Mouse (Mus musculus): ENCODE measurements around the gene Ccdc159. TPM values are rescaled to one million over a fixed set of nuclear protein-coding genes. Genes with fewer than 3 reads are reported as not detected.

Gene Ccdc159
- total RNA-seq (2021) = 1 to 10 TPM; 1.8 to 2.8 TPM

DNA sequence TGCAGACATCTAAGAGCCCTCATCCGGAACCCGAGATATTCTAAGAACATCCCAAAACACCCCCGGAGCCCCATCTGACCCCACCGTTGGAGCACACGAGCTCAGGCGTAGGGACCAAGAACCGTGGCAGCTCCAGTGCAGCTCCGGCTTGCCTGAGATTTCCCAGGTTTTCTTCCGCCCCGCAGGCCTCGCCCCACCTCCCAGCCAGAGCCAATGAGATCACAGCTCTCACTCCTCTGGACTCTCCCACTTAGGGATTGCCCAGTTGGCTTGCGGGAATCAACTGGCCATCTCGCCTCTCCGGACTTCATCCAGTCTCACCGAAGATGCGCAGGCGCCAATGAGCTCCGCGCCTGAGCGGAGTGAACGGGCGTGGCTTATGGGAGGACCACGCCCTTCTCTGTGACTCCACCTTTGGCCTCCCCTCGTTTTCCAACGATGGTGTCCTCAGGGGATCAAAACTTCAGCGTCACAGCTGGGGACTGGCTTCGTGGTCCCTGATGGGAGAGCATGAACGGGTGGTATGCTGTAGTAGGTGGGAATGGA lies at the start of gene Ccdc159, which contains the start of gene Tmem205:
Gene Ccdc159, plus strand, starts transcription at position 264 of the 546 bp plus-strand sequence.
Gene Tmem205, minus strand, starts transcription at position 349 of the 546 bp plus-strand sequence.
- intact Hi-C loops (cut with DNase I) = no loop called here
- DNase-seq (ENCODE audit: low spot score) = peak; percentile 94

DNA sequence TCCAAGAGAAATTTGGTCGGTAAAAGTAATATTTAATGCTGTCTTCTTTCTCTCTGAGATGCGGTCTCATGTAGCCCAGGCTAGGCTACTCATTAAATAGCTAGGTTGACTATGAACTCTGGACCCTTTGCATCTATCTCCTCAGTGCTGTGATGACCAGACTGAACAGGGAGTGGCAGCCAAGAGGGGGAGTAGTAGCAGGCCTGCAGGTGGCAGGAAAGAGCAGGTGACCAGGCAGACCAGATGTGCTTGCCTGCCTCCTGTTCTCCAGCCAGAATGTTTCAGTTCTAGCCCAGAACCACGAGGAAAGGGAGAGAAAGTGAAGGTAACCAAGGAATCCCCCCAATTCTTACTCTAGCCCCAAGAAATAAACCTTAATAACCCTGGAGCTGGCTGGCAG lies 38.0 kb upstream of the Ccdc159 start:
- no peak for DNase-seq (ENCODE audit: low spot score)
- intact Hi-C loops (cut with DNase I) = no loop called here

DNA sequence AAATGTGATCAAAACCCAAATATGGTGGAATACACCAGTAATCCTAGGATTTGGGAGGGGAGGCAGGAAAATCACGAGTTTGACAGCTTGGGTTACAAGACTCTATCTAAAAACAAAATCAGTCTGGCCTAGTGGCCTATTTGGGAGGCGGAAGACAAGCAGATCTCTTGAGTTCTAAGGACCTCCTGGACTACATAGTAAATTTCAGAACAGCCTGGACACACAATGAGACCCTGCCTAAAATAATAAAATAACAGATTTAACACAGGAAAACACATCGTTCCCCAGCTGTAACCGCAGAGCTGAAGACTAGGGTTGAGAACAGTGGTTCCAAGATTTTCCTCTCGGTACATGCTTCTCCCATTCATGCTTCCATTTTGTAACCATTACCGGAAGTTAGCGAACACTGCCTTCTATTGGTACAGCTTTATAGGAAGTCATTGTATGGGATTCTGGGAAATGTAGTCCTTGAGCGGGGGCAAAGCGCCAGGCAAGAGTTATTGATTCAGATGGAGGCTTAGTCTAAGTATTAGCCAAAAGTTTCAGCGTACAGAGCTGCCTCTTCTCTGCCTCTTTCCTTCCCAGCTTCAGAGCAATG lies 25.9 kb upstream of the Ccdc159 start:
- DNase-seq (ENCODE audit: low spot score) = no peak
- intact Hi-C loops (cut with DNase I) = no loop called here

DNA sequence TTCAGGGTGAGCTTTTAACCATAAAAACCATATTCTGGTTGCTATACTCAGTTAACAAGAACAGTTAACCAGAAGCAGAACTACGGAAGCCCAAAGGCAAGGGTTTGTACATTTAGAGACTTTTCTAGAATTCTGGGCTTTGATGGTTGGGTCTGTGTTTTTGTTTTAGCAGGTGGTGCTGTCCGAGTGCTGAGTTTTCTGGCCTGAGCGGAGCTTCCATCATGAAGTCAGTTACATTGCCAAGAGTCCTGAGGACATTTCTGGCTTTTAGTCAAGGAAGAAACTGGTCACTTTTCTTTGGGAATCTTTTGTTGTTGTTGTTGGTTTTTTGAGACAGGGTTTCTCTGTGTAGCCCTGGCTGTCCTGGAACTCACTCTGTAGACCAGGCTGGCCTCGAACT lies 23.2 kb upstream of the Ccdc159 start:
- no peak for DNase-seq (ENCODE audit: low spot score)
- intact Hi-C loops (cut with DNase I) = no loop called here

DNA sequence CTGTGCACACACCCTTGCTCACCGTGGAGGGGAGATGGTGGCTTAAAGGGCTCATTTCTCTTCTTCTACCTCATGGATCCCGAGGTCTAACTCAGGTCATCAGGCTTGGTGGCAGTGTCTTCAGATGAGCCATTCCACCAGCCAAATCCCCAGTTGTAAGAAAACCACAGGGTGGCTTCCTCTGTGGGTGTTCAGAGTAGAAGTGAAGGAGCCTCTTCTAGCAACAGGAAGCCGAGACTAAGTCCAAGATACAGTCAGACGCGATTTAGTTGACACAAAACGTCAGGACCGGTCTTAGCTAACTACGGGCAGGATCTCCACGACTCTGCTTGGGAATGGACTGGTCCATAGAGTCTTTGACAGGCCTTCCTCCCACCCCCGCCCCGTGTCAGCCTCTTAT lies 19.1 kb upstream of the Ccdc159 start:
- intact Hi-C loops (cut with DNase I) = no loop called here
- no peak for DNase-seq (ENCODE audit: low spot score)

DNA sequence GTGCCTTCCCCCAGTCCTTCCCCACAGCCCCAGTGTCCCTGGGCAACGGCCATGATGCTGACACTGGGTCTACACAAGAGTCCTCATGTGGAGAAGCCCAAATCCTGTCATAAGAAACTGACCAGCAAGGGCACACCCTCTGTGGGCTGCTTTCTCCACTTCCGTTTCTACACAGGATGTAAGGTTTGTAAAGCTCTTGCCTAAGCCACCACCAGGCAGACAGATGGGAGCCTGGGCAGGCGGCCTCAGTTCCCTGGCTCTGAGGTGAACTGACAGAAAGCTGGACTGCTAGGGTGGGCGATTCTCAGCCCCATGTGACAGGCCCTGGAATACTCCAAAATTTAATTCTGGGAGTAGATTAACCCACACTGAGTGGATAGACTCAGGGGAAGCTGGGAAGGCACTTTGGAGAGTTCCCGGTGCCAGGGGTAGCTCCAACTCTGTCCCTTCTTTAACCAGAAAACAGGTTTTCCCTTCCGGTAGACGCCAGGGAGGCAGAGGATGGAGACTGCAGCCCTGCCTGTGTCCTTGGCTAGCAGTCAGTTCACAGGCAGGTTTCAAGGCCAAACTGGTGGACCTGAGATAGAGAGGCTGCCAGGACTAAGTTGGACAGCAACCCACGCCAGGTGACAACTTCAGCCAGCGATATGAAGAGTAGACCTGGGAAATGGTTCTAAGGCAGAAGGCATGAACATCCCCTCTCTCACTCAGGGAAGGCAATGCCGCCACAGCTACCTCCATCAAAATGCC lies 17.6 kb upstream of the Ccdc159 start:
- intact Hi-C loops (cut with DNase I) = no loop called here
- no peak for DNase-seq (ENCODE audit: low spot score)

DNA sequence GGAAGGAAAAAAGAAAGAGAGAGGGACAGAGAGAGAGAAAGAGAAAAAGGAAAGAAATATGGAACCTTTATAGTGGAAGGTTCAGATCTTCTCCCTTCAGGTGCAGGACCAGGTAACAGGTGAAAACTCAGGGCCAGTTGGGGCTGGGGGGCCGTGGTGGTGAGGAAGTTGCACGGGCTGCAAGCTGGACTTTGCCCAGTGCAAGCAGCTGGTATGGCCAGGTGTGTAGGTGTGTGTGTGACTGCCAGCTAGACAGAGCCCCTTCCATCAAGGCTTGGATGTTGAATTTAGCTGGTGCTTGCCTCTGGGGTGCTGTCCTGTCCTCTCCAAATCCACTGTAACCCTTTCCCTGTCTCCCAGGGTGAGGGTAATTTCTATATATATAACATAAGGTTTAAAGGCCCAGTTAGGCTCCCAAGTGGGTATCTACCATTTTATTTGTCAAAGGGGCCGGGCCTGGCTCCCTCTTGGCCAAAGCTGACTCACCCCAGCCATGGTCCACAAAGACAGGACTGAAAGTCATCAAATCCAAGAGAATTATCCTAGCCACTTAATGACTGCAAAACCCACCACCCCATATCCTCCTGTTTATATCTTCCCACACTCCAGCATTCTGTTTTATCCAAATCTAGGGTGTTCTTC lies 10.3 kb upstream of the Ccdc159 start:
- DNase-seq (ENCODE audit: low spot score) = no peak
- intact Hi-C loops (cut with DNase I) = no loop called here

DNA sequence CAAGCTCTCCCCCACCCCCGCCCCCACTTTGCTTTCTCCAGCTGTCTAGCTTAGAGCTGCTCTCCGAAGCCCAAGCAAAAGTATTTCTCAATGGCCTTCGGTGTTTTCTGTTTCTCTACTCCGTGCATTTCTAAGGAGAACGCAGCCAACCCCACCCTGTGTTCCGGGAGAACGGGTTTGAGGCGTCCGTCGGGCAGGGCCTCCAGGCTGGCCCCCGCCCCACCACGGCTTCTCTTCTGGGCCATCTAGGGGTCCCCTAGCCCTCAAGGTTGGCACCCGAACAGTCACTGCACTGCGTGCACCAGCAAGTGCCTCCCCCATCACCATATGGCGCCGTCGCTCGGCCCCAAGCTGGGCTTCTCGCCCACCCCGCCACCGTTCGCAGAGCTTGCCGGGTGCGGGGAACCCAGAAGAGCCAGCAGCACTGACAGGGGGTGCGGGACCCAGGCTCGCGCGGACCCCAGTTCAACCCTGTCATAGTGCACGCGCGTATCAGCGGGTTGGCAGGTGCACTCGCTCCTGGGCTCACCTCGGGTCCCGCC lies 9.7 kb upstream of the Ccdc159 start:
- intact Hi-C loops (cut with DNase I) = no loop called here
- DNase-seq (ENCODE audit: low spot score) = no peak

DNA sequence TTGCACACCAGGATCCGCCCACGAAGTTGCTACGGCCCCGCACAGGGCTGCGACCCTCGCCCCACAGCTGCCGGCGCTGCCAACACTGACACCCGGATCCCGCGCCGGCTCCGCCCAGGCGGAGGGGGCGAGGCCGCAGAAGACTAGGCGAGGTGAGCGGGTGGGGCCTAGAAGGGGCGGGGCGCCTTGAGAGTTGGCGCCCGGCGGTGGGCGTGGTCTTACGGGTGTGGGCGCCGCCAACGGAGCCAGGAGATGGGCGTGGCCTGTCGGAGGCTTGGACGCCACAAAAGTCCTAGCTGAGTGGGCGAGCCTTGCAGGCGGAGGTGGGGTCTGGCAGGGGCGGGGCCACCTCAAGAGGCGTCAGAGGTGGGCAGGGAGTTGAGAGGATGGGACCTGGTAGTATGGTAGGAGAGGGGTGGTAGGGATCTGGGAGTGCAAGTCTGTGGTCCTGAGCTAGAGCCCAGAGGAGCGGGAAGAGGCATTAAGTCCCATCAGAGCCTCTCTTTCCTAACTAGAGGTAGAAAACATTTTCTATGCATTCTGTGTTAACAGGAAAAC lies 9.2 kb upstream of the Ccdc159 start, which contains the start of gene Rab3d:
Gene Rab3d, minus strand, starts transcription at position 158 of the 558 bp plus-strand sequence.
- intact Hi-C loops (cut with DNase I) = no loop called here
- DNase-seq (ENCODE audit: low spot score) = peak; percentile 91

DNA sequence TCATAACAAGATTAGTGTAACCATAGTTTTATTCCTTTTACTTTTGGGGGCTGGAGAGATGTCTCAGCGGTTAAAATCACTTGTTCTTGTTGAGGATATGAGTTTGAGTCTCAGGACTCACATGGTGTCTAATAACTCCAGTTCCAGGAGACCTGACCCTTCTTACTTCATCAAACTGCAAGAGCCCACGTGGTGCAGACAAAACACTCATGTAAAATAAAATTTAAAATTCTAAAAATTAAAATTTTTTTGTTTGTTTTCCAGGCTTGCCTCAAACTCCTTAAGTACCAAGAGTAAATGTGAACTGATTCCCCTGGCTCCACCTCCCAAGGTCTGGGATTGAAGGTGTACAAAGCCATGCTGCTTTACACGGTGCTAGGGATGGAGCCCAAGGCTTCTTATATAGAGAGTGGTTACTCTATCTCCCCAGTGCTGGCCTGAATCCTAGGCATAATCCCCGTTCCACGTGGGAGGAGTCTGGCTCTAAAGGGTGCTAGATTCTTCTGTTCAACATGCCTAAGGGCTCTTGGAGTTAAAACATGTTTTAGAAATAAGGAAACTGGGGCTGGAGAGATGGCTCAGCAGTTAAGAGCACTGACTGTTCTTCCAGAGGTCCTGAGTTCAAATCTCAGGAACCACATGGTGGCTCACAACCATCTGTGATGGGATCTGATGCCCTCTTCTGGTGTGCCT lies 8.4 kb upstream of the Ccdc159 start:
- intact Hi-C loops (cut with DNase I) = no loop called here
- no peak for DNase-seq (ENCODE audit: low spot score)

DNA sequence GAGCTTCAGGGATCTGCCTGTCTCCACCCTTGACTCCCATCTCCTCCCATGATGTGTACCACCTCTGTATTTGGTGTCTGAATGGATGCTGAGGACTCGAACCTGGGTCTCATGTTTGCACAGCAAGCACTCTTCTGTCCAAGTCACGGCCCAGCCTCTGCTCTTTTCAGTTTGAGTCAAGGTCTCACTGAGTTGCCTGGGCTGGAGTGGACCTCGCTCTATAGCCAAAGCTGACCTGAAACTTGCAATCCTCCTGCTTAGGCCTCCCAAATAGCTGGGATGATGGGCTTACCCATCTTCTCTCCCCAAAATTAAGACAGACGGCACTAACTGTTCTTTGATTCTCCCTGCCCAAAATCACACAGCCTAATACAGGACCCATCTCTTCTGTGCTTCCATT lies 4.2 kb upstream of the Ccdc159 start:
- intact Hi-C loops (cut with DNase I) = no loop called here
- DNase-seq (ENCODE audit: low spot score) = no peak

DNA sequence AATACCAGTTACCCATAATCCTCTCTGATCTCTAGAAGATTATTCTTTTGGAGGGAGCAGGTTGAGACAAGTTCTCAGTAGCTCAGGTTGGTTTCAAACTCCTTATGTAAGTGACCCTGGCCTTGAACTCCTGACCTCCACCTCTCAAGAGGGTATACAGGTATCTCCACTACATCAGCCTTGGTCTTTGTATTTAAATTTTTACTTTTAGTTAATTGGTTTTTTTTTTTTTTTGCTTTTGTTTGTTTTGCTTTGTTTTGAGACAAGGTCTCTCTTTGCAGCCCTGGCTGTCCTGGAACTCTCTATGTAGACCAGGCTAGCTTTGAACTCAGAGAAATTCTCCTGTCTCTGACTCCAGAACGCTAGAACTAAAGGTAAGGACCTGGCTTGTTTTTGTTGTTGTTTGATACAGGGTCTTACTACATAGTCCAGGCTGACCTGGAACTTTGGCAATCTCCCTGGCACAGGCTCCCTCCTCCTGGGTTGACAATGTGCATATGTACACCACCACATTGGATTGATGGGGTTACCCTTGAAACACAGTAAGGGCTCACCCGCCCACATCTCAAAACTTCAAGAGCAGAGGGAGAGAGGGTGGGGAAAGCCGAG lies 3.7 kb upstream of the Ccdc159 start:
- intact Hi-C loops (cut with DNase I) = no loop called here
- DNase-seq (ENCODE audit: low spot score) = no peak

DNA sequence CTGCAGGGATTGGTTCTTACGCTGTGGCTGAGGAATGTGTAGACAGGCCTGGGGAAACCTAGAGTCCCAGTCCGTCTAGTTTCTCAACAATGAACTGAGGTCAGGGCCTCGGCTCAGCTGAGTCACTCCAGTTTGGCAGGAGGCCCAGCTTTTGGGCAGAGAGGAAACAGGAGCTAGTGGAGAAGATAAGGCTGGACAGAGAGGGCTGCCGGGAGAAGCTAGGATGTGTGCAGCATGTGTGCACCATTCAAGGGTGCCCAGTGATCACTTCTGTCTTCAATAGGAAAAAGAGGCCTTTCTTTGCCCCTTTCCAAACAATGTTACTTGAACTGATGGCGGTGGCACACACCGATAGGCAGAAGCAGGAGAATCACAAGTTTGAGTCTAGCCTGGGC lies 3.2 kb upstream of the Ccdc159 start:
- peak; percentile 90 for DNase-seq (ENCODE audit: low spot score)
- intact Hi-C loops (cut with DNase I) = no loop called here

DNA sequence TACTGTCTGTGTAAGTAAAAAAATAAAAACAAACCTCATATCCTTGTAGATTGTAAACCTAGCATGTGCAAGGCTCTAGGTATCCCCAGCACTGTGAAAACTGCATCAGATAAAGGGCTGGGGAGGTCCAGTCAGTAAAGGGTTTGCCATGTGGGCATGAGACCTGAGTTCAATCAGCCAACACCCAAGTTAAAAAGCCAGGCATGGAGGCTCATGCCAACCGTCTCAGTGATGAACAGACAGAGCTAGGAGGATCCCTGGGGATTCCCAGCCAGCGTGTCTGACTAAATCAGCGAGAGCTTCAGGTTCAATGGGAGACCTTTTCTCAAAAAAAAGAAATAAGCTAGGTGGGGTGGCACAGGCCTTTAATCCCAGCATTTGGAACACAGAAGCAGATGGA lies 2.2 kb upstream of the Ccdc159 start:
- intact Hi-C loops (cut with DNase I) = no loop called here
- no peak for DNase-seq (ENCODE audit: low spot score)

DNA sequence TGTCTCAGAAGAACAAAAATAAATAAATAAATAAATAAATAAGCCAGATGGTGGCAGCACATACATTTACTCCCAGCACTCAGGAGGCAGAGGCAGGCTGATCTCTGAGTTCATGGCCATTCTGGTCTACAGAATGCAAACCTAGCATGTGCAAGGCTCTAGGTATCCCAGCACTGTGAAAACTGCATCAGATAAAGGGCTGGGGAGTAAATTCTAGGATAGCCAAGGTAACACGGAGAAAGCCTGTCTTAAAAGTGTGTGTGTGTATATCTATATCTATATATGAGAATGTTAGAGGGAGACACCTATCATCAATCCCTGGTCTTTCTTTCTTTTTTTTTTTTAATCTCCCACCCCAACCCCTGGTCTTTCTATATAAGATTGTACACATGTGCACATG lies 1.8 kb upstream of the Ccdc159 start:
- intact Hi-C loops (cut with DNase I) = no loop called here

DNA sequence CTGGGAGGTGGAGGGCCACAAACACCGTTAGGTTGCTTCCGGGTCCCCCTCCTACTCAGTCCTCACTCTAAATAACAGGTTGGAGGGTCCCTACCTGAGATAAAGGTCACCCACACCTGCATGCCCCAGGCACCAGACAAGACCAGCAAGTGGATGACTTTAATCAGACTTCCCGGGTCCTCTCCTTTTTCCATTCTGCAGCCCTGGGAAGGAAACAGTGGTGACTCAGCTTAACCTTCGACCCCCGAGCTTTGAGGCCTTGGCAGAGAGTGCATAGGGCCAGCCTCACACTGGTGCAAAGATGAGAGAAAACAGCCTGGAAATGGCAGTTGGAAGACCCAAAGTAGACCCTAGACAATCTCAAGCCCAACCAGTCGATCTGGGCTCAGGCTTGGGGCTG lies 1.1 kb upstream of the Ccdc159 start:
- DNase-seq (ENCODE audit: low spot score) = no peak
- intact Hi-C loops (cut with DNase I) = no loop called here

More for the DNA sequence above, 1.8 kb upstream of the Ccdc159 start:
- DNase-seq (ENCODE audit: low spot score) = no peak

DNA sequence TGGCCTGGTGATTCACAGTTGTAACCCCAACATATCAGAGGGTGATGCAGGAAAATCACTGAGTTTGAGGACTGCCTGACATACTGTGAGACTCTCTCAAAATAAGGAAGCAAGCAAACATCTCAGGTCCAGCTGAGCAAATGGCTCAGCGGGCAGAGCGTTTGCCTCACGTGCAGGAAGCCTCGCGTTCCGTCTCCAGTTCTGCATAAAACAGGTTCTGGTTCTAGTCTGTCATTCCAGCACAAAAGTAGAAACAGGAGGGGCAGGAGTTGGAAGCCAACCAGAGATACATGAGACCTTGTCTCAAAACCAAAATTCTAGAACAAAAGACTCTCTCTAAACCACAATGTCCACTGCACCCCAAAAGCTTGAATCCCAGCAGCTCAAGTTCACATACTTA lies 487 bp upstream of the Ccdc159 start:
- DNase-seq (ENCODE audit: low spot score) = no peak
- intact Hi-C loops (cut with DNase I) = no loop called here

DNA sequence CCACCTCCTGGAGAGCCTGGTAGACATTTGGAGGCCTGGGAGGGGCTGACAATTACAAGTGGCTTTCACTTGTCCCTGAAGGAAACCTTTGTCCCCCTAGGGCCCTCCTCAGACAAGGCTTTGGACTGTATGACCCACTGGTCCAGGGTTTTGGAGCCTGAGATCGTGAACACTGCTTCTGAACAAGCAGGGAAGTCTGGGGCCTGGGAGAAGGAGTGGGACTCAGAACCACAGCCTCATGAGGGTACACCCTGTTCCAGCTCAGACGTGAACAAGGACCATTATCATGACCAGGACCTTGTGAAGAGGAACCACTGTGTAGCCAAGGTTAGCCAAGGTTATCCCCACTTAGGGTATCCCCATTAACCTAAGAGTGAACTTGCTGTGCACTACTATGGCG lies 1.9 kb downstream of the Ccdc159 start:
- DNase-seq (ENCODE audit: low spot score) = no peak
- intact Hi-C loops (cut with DNase I) = no loop called here

DNA sequence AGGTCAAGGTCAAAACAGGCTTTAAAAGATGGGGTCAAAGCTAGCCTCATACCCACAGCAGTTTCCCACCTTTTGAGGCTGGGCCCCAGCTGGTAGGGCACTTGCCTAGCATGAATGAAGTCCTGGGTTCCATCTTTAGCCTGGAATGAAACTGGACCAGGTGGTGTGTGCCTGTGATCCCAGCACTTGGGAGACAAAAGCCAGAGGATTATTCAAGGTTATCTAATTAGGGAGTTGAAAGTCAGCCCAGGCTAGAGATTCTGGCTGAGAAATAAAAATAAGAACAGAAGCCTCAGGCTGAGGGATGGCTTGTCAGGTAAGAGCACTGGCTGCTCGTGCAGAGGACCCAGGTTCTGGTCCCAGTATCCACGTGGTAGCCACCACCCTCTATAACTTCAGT lies 4.7 kb downstream of the Ccdc159 start:
- no peak for DNase-seq (ENCODE audit: low spot score)
- intact Hi-C loops (cut with DNase I) = no loop called here
